Mouse (Mus musculus): ENCODE measurements around the gene Sptbn4. TPM values are rescaled to one million over a fixed set of nuclear protein-coding genes. Genes with fewer than 3 reads are reported as not detected.

Sptbn4 gene
- polyA plus RNA-seq, 1 experiment from 2014 or later, result 5.6 TPM

- H3K4me1 ChIP-seq (ENCODE audit: control insufficient read depth, insufficient read depth, low read length), result peaks cover 16% of the 10 kb centered on the region; the same call in 1 of the 2 replicates
- WGBS, result 7% methylated on average over 8 of the region's 8 CpGs
Observed at GRCm38 (mm10) chr7:27331854-27332253, 115.6 kb downstream of the Sptbn4 start.

GRCm38 (mm10) chr7:27331541-27331851 lies 116.0 kb downstream of the Sptbn4 start:
- H3K9ac ChIP-seq (replicated peaks; ENCODE audit: low read depth, low read length), result no peak overlapping the region
- H3K4me1 ChIP-seq (ENCODE audit: control insufficient read depth, insufficient read depth, low read length), result peaks cover 16% of the 10 kb centered on the region; the same call in 1 of the 2 replicates
- H3K4me3 ChIP-seq (ENCODE audit: low read depth, low read length), result no peak overlapping the region; the same call in 1 of the 2 replicates

More at GRCm38 (mm10) chr7:27331854-27332253, 115.6 kb downstream of the Sptbn4 start:
- H3K27me3 ChIP-seq (ENCODE audit: control insufficient read depth, insufficient read depth, low read length), result peaks cover 75% of the 10 kb centered on the region
- no peaks in the 10 kb centered on the region for H3K36me3 ChIP-seq (ENCODE audit: control insufficient read depth, insufficient read depth, low read length)
- H3K9me3 ChIP-seq (ENCODE audit: control insufficient read depth, low read length), result no peaks in the 10 kb centered on the region
- H3K4me3 ChIP-seq (ENCODE audit: low read depth, low read length), result no peak overlapping the region
- no peak for ATAC-seq (ENCODE audit: low read depth)
- H3K4me2 ChIP-seq (ENCODE audit: low read depth, low read length), result 0 out of 2 replicates have a peak overlapping the region, but pooled peaks have one; percentile 81
- no peak overlapping the region for H3K27ac ChIP-seq (ENCODE audit: low read depth, low read length)
- H3K9ac ChIP-seq (replicated peaks; ENCODE audit: low read depth, low read length), result no peak overlapping the region

GRCm38 (mm10) chr7:27330709-27331540 lies 116.6 kb downstream of the Sptbn4 start:
- Histone ChIP-seq H3K4me2 (ENCODE audit: low read depth, low read length) (peak overlapping the region; percentile 52), H3K9me3 (ENCODE audit: control insufficient read depth, low read length) (no peaks in the 10 kb centered on the region), H3K4me3 (ENCODE audit: low read depth, low read length) (peak overlapping the region; percentile 27), H3K27me3 (ENCODE audit: control insufficient read depth, insufficient read depth, low read length) (peaks cover 84% of the 10 kb centered on the region), H3K4me1 (ENCODE audit: control insufficient read depth, insufficient read depth, low read length) (peaks cover 16% of the 10 kb centered on the region; the same call in 1 of the 2 replicates), H3K27ac (ENCODE audit: low read depth, low read length) (no peak overlapping the region), H3K9ac (replicated peaks; ENCODE audit: low read depth, low read length) (no peak overlapping the region), H3K36me3 (ENCODE audit: control insufficient read depth, insufficient read depth, low read length) (no peaks in the 10 kb centered on the region)
- ATAC-seq (ENCODE audit: low read depth), result no peak
- WGBS, result under 1% methylated on average over 39 of the region's 39 CpGs

More at GRCm38 (mm10) chr7:27331541-27331851, 116.0 kb downstream of the Sptbn4 start:
- H3K27ac ChIP-seq (ENCODE audit: low read depth, low read length), result no peak overlapping the region
- no peak for ATAC-seq (ENCODE audit: low read depth)
- peaks cover 78% of the 10 kb centered on the region for H3K27me3 ChIP-seq (ENCODE audit: control insufficient read depth, insufficient read depth, low read length)
- 5% methylated on average over 8 of the region's 8 CpGs for WGBS
- H3K36me3 ChIP-seq (ENCODE audit: control insufficient read depth, insufficient read depth, low read length), result no peaks in the 10 kb centered on the region
- peak overlapping the region; percentile 52; the same call in 1 of the 2 replicates for H3K4me2 ChIP-seq (ENCODE audit: low read depth, low read length)
- no peaks in the 10 kb centered on the region for H3K9me3 ChIP-seq (ENCODE audit: control insufficient read depth, low read length)

GRCm38 (mm10) chr7:27329981-27330380 lies 117.5 kb downstream of the Sptbn4 start:
- Histone ChIP-seq H3K27ac (ENCODE audit: low read depth, low read length) (no peak overlapping the region), H3K9ac (replicated peaks; ENCODE audit: low read depth, low read length) (no peak overlapping the region), H3K36me3 (ENCODE audit: control insufficient read depth, insufficient read depth, low read length) (no peaks in the 10 kb centered on the region), H3K4me2 (ENCODE audit: low read depth, low read length) (0 out of 2 replicates have a peak overlapping the region, but pooled peaks have one; percentile 52), H3K4me1 (ENCODE audit: control insufficient read depth, insufficient read depth, low read length) (peaks cover 16% of the 10 kb centered on the region; the same call in 1 of the 2 replicates), H3K4me3 (ENCODE audit: low read depth, low read length) (no peak overlapping the region), H3K27me3 (ENCODE audit: control insufficient read depth, insufficient read depth, low read length) (peaks cover 89% of the 10 kb centered on the region), H3K9me3 (ENCODE audit: control insufficient read depth, low read length) (no peaks in the 10 kb centered on the region)
- WGBS, result 16% methylated on average over 17 of the region's 17 CpGs
- no peak for ATAC-seq (ENCODE audit: low read depth)

- Histone ChIP-seq H3K36me3 (ENCODE audit: control insufficient read depth, insufficient read depth, low read length) (no peaks in the 10 kb centered on the region), H3K27me3 (ENCODE audit: control insufficient read depth, insufficient read depth, low read length) (peaks cover 86% of the 10 kb centered on the region), H3K4me1 (ENCODE audit: control insufficient read depth, insufficient read depth, low read length) (peaks cover 16% of the 10 kb centered on the region; the same call in 1 of the 2 replicates), H3K9ac (replicated peaks; ENCODE audit: low read depth, low read length) (peak overlapping the region; percentile 39; the same call in 1 of the 2 replicates), H3K27ac (ENCODE audit: low read depth, low read length) (no peak overlapping the region), H3K4me3 (ENCODE audit: low read depth, low read length) (peak overlapping the region; percentile 7; the same call in 1 of the 2 replicates), H3K4me2 (ENCODE audit: low read depth, low read length) (peak overlapping the region; percentile 23), H3K9me3 (ENCODE audit: control insufficient read depth, low read length) (no peaks in the 10 kb centered on the region)
- WGBS, result 4% methylated on average over 42 of the region's 45 CpGs
- peak; percentile 33; the same call in 1 of the 2 replicates for ATAC-seq (ENCODE audit: low read depth)
Observed at GRCm38 (mm10) chr7:27329326-27329947, 118.0 kb downstream of the Sptbn4 start.

- Histone ChIP-seq H3K9me3 (ENCODE audit: control insufficient read depth, low read length) (no peaks in the 10 kb centered on the region), H3K27me3 (ENCODE audit: control insufficient read depth, insufficient read depth, low read length) (peaks cover 81% of the 10 kb centered on the region), H3K9ac (replicated peaks; ENCODE audit: low read depth, low read length) (no peak overlapping the region), H3K4me3 (ENCODE audit: low read depth, low read length) (no peak overlapping the region), H3K36me3 (ENCODE audit: control insufficient read depth, insufficient read depth, low read length) (no peaks in the 10 kb centered on the region), H3K27ac (ENCODE audit: low read depth, low read length) (no peak overlapping the region), H3K4me2 (ENCODE audit: low read depth, low read length) (no peak overlapping the region), H3K4me1 (ENCODE audit: control insufficient read depth, insufficient read depth, low read length) (peaks cover 14% of the 10 kb centered on the region; the same call in 1 of the 2 replicates)
- ATAC-seq (ENCODE audit: low read depth), result no peak
- 37% methylated on average over 16 of the region's 16 CpGs for WGBS
Observed at GRCm38 (mm10) chr7:27328648-27329047, 118.8 kb downstream of the Sptbn4 start.

- no peak for ATAC-seq (ENCODE audit: low read depth)
Observed at GRCm38 (mm10) chr7:27328161-27328560, 119.3 kb downstream of the Sptbn4 start.

GRCm38 (mm10) chr7:27327500-27327899 lies 120.0 kb downstream of the Sptbn4 start:
- Histone ChIP-seq H3K27me3 (ENCODE audit: control insufficient read depth, insufficient read depth, low read length) (peaks cover 70% of the 10 kb centered on the region), H3K36me3 (ENCODE audit: control insufficient read depth, insufficient read depth, low read length) (no peaks in the 10 kb centered on the region), H3K9me3 (ENCODE audit: control insufficient read depth, low read length) (no peaks in the 10 kb centered on the region), H3K4me1 (ENCODE audit: control insufficient read depth, insufficient read depth, low read length) (peaks cover 7% of the 10 kb centered on the region; the same call in 1 of the 2 replicates), H3K9ac (replicated peaks; ENCODE audit: low read depth, low read length) (no peak overlapping the region), H3K27ac (ENCODE audit: low read depth, low read length) (no peak overlapping the region), H3K4me3 (ENCODE audit: low read depth, low read length) (no peak overlapping the region), H3K4me2 (ENCODE audit: low read depth, low read length) (no peak overlapping the region)
- no peak for ATAC-seq (ENCODE audit: low read depth)
- 90% methylated on average over 8 of the region's 8 CpGs for WGBS

More at GRCm38 (mm10) chr7:27328161-27328560, 119.3 kb downstream of the Sptbn4 start:
- Histone ChIP-seq H3K4me2 (ENCODE audit: low read depth, low read length) (no peak overlapping the region), H3K9ac (replicated peaks; ENCODE audit: low read depth, low read length) (no peak overlapping the region), H3K9me3 (ENCODE audit: control insufficient read depth, low read length) (no peaks in the 10 kb centered on the region), H3K27me3 (ENCODE audit: control insufficient read depth, insufficient read depth, low read length) (peaks cover 76% of the 10 kb centered on the region), H3K4me3 (ENCODE audit: low read depth, low read length) (no peak overlapping the region), H3K4me1 (ENCODE audit: control insufficient read depth, insufficient read depth, low read length) (peaks cover 9% of the 10 kb centered on the region; the same call in 1 of the 2 replicates), H3K27ac (ENCODE audit: low read depth, low read length) (no peak overlapping the region), H3K36me3 (ENCODE audit: control insufficient read depth, insufficient read depth, low read length) (no peaks in the 10 kb centered on the region)
- 88% methylated on average over 11 of the region's 11 CpGs for WGBS

All from neural tube, embryonic 14.5 days (tissue).